Mouse (Mus musculus): ENCODE measurements around the gene Hps6. TPM values are rescaled to one million over a fixed set of nuclear protein-coding genes. Genes with fewer than 3 reads are reported as not detected.

The Hps6 gene
- polyA plus RNA-seq, 1 experiment from 2014 or later: 2.8 TPM

GRCm38 (mm10) chr19:46041299-46041932 lies 38.1 kb downstream of the Hps6 start:
- 0 out of 2 replicates have a peak, but pooled peaks cover 2% of the 10 kb centered on the region for H3K27me3 ChIP-seq (ENCODE audit: control insufficient read depth, insufficient read depth, low read depth, low read length)
- H3K4me2 ChIP-seq (ENCODE audit: low read depth, low read length): peak overlapping the region; percentile 96
- no peaks in the 10 kb centered on the region for H3K9me3 ChIP-seq (replicated peaks; ENCODE audit: control insufficient read depth, low read length)
- ATAC-seq (ENCODE audit: low read depth): no peak
- H3K4me1 ChIP-seq (ENCODE audit: control insufficient read depth, low read depth, low read length): peaks cover 78% of the 10 kb centered on the region
- peak overlapping the region; percentile 70 for H3K27ac ChIP-seq (ENCODE audit: low read length)
- peak overlapping the region; percentile 56 for H3K9ac ChIP-seq (ENCODE audit: low read depth, low read length)
- H3K4me3 ChIP-seq (ENCODE audit: low read depth, low read length): peak overlapping the region; percentile 27
- H3K36me3 ChIP-seq (ENCODE audit: control insufficient read depth, insufficient read depth): peaks cover under 1% of the 10 kb centered on the region; the same call in 1 of the 2 replicates
- WGBS (ENCODE audit: insufficient replicate concordance): 32% methylated on average over 7 of the region's 7 CpGs

GRCm38 (mm10) chr19:46041933-46042475 lies 38.7 kb downstream of the Hps6 start:
- 1% methylated on average over 14 of the region's 14 CpGs for WGBS (ENCODE audit: insufficient replicate concordance)
- Histone ChIP-seq H3K4me3 (ENCODE audit: low read depth, low read length) (peak overlapping the region; percentile 27), H3K27me3 (ENCODE audit: control insufficient read depth, insufficient read depth, low read depth, low read length) (peaks cover 4% of the 10 kb centered on the region; the same call in 1 of the 2 replicates), H3K27ac (ENCODE audit: low read length) (peak overlapping the region; percentile 70), H3K9ac (ENCODE audit: low read depth, low read length) (peak overlapping the region; percentile 56), H3K36me3 (ENCODE audit: control insufficient read depth, insufficient read depth) (no peaks in the 10 kb centered on the region), H3K4me1 (ENCODE audit: control insufficient read depth, low read depth, low read length) (peaks cover 74% of the 10 kb centered on the region), H3K9me3 (replicated peaks; ENCODE audit: control insufficient read depth, low read length) (no peaks in the 10 kb centered on the region), H3K4me2 (ENCODE audit: low read depth, low read length) (peak overlapping the region; percentile 96)
- ATAC-seq (ENCODE audit: low read depth): no peak

GRCm38 (mm10) chr19:46042476-46043011 lies 39.2 kb downstream of the Hps6 start:
- Histone ChIP-seq H3K27me3 (ENCODE audit: control insufficient read depth, insufficient read depth, low read depth, low read length) (peaks cover 4% of the 10 kb centered on the region; the same call in 1 of the 2 replicates), H3K9me3 (replicated peaks; ENCODE audit: control insufficient read depth, low read length) (no peaks in the 10 kb centered on the region), H3K4me1 (ENCODE audit: control insufficient read depth, low read depth, low read length) (peaks cover 72% of the 10 kb centered on the region), H3K36me3 (ENCODE audit: control insufficient read depth, insufficient read depth) (no peaks in the 10 kb centered on the region), H3K4me2 (ENCODE audit: low read depth, low read length) (peak overlapping the region; percentile 96), H3K9ac (ENCODE audit: low read depth, low read length) (peak overlapping the region; percentile 56), H3K4me3 (ENCODE audit: low read depth, low read length) (peak overlapping the region; percentile 27), H3K27ac (ENCODE audit: low read length) (peak overlapping the region; percentile 70)
- 7% methylated on average over 4 of the region's 6 CpGs for WGBS (ENCODE audit: insufficient replicate concordance)
- ATAC-seq (ENCODE audit: low read depth): no peak

- Histone ChIP-seq H3K27ac (ENCODE audit: low read length) (peak overlapping the region; percentile 12; the same call in 1 of the 2 replicates), H3K4me2 (ENCODE audit: low read depth, low read length) (peak overlapping the region; percentile 96), H3K9me3 (replicated peaks; ENCODE audit: control insufficient read depth, low read length) (no peaks in the 10 kb centered on the region), H3K27me3 (ENCODE audit: control insufficient read depth, insufficient read depth, low read depth, low read length) (peaks cover 4% of the 10 kb centered on the region; the same call in 1 of the 2 replicates), H3K36me3 (ENCODE audit: control insufficient read depth, insufficient read depth) (no peaks in the 10 kb centered on the region), H3K4me3 (ENCODE audit: low read depth, low read length) (no peak overlapping the region; the same call in 1 of the 2 replicates), H3K9ac (ENCODE audit: low read depth, low read length) (no peak overlapping the region), H3K4me1 (ENCODE audit: control insufficient read depth, low read depth, low read length) (peaks cover 66% of the 10 kb centered on the region)
- ATAC-seq (ENCODE audit: low read depth): no peak
- 55% methylated on average over 7 of the region's 7 CpGs for WGBS (ENCODE audit: insufficient replicate concordance)
Measured at GRCm38 (mm10) chr19:46043380-46043779, 40.1 kb downstream of the Hps6 start.

GRCm38 (mm10) chr19:46044271-46044992 lies 41.1 kb downstream of the Hps6 start, which contains the start of gene Pprc1:
Gene Pprc1 (plus strand): TSS chr19:46044886.
- peak within 1 kb of the TSS; percentile 96 for H3K4me2 ChIP-seq (ENCODE audit: low read depth, low read length)
- ATAC-seq (ENCODE audit: low read depth): no peak
- H3K4me1 ChIP-seq (ENCODE audit: control insufficient read depth, low read depth, low read length): peaks cover 63% of the 10 kb centered on the region
- peaks cover 4% of the 10 kb centered on the region; the same call in 1 of the 2 replicates for H3K27me3 ChIP-seq (ENCODE audit: control insufficient read depth, insufficient read depth, low read depth, low read length)
- H3K9ac ChIP-seq (ENCODE audit: low read depth, low read length): peak within 1 kb of the TSS; percentile 88
- no peaks in the 10 kb centered on the region for H3K36me3 ChIP-seq (ENCODE audit: control insufficient read depth, insufficient read depth)
- 3% methylated on average over 33 of the region's 34 CpGs for WGBS (ENCODE audit: insufficient replicate concordance)
- H3K9me3 ChIP-seq (replicated peaks; ENCODE audit: control insufficient read depth, low read length): no peaks in the 10 kb centered on the region
- H3K4me3 ChIP-seq (ENCODE audit: low read depth, low read length): peak within 1 kb of the TSS; percentile 84
- H3K27ac ChIP-seq (ENCODE audit: low read length): peak within 1 kb of the TSS; percentile 85

GRCm38 (mm10) chr19:46044993-46045695 lies 41.8 kb downstream of the Hps6 start, which contains the start of gene Ldb1:
Gene Ldb1 (minus strand): TSS chr19:46045214.
- WGBS (ENCODE audit: insufficient replicate concordance): under 1% methylated on average over 65 of the region's 84 CpGs
- Histone ChIP-seq H3K27me3 (ENCODE audit: control insufficient read depth, insufficient read depth, low read depth, low read length) (peaks cover 4% of the 10 kb centered on the region; the same call in 1 of the 2 replicates), H3K36me3 (ENCODE audit: control insufficient read depth, insufficient read depth) (no peaks in the 10 kb centered on the region), H3K4me3 (ENCODE audit: low read depth, low read length) (peak within 1 kb of the TSS; percentile 84), H3K27ac (ENCODE audit: low read length) (peak within 1 kb of the TSS; percentile 85), H3K4me2 (ENCODE audit: low read depth, low read length) (peak within 1 kb of the TSS; percentile 96), H3K4me1 (ENCODE audit: control insufficient read depth, low read depth, low read length) (peaks cover 59% of the 10 kb centered on the region), H3K9ac (ENCODE audit: low read depth, low read length) (peak within 1 kb of the TSS; percentile 88), H3K9me3 (replicated peaks; ENCODE audit: control insufficient read depth, low read length) (no peaks in the 10 kb centered on the region)
- ATAC-seq (ENCODE audit: low read depth): peak; percentile 74

GRCm38 (mm10) chr19:46045696-46046311 lies 42.5 kb downstream of the Hps6 start:
- H3K36me3 ChIP-seq (ENCODE audit: control insufficient read depth, insufficient read depth): no peaks in the 10 kb centered on the region
- H3K27ac ChIP-seq (ENCODE audit: low read length): peak overlapping the region; percentile 85
- peak overlapping the region; percentile 84 for H3K4me3 ChIP-seq (ENCODE audit: low read depth, low read length)
- H3K4me2 ChIP-seq (ENCODE audit: low read depth, low read length): peak overlapping the region; percentile 96
- H3K4me1 ChIP-seq (ENCODE audit: control insufficient read depth, low read depth, low read length): peaks cover 54% of the 10 kb centered on the region
- ATAC-seq (ENCODE audit: low read depth): peak; percentile 6
- no peaks in the 10 kb centered on the region for H3K9me3 ChIP-seq (replicated peaks; ENCODE audit: control insufficient read depth, low read length)
- H3K27me3 ChIP-seq (ENCODE audit: control insufficient read depth, insufficient read depth, low read depth, low read length): peaks cover 4% of the 10 kb centered on the region; the same call in 1 of the 2 replicates
- peak overlapping the region; percentile 88 for H3K9ac ChIP-seq (ENCODE audit: low read depth, low read length)
- 4% methylated on average over 7 of the region's 7 CpGs for WGBS (ENCODE audit: insufficient replicate concordance)

- Histone ChIP-seq H3K27ac (ENCODE audit: low read length) (no peak overlapping the region), H3K4me1 (ENCODE audit: control insufficient read depth, low read depth, low read length) (peaks cover 45% of the 10 kb centered on the region), H3K4me2 (ENCODE audit: low read depth, low read length) (no peak overlapping the region), H3K27me3 (ENCODE audit: control insufficient read depth, insufficient read depth, low read depth, low read length) (peaks cover 4% of the 10 kb centered on the region; the same call in 1 of the 2 replicates), H3K36me3 (ENCODE audit: control insufficient read depth, insufficient read depth) (no peaks in the 10 kb centered on the region), H3K9me3 (replicated peaks; ENCODE audit: control insufficient read depth, low read length) (no peaks in the 10 kb centered on the region), H3K9ac (ENCODE audit: low read depth, low read length) (no peak overlapping the region), H3K4me3 (ENCODE audit: low read depth, low read length) (no peak overlapping the region)
- 2% methylated on average over 10 of the region's 10 CpGs for WGBS (ENCODE audit: insufficient replicate concordance)
- ATAC-seq (ENCODE audit: low read depth): no peak
Measured at GRCm38 (mm10) chr19:46046621-46047025, 43.3 kb downstream of the Hps6 start.
